11 mouse cellular contexts compared by ENCODE assay signal in genomic region chr4:127986491-127987075, GRCm38 (mm10). TPM values are rescaled to one million over a fixed set of nuclear protein-coding genes. Genes with fewer than 3 reads are reported as not detected.
DNase-seq lines count a peak whose midpoint lies in the region; ATAC-seq lines count a peak whose summit lies in the region.
"Had no signal": no experiment of that assay in that cellular context is flagged by ENCODE, and none has a peak within 500 bp of the region (broad histone marks: within the 10 kb centered on the region; RNA-seq: fewer than 3 reads in every experiment).

No protein-coding gene starts in this region.

- H3K4me1 ChIP-seq in embryonic facial prominence, embryonic 12.5 days = peaks cover 7% of the 10 kb centered on the region; the same call in 1 of the 2 replicates
- H3K4me1 ChIP-seq in neural tube, embryonic 14.5 days (ENCODE audit: control insufficient read depth, insufficient read depth, low read length) = peaks cover 13% of the 10 kb centered on the region; the same call in 1 of the 2 replicates
- H3K4me1 ChIP-seq: liver, embryonic 15.5 days had no signal

- H3K9ac ChIP-seq in embryonic facial prominence, embryonic 12.5 days = no peak overlapping the region
- H3K9ac ChIP-seq in neural tube, embryonic 14.5 days (replicated peaks; ENCODE audit: low read depth, low read length) = peak overlapping the region; percentile 78
- H3K9ac ChIP-seq: heart, embryonic 15.5 days; liver, embryonic 15.5 days had no signal

- H3K9me3 ChIP-seq in embryonic facial prominence, embryonic 12.5 days = no peaks in the 10 kb centered on the region
- H3K9me3 ChIP-seq in neural tube, embryonic 14.5 days (ENCODE audit: control insufficient read depth, low read length) = no peaks in the 10 kb centered on the region
- H3K9me3 ChIP-seq: heart, embryonic 15.5 days; liver, embryonic 15.5 days had no signal

- 2% methylated on average over 25 of the region's 25 CpGs for whole genome bisulfite sequencing in embryonic facial prominence, embryonic 12.5 days
- WGBS in neural tube, embryonic 14.5 days = 1% methylated on average over 25 of the region's 25 CpGs

- no peak overlapping the region for H3K27ac ChIP-seq in embryonic facial prominence, embryonic 12.5 days
- H3K27ac ChIP-seq in neural tube, embryonic 14.5 days (ENCODE audit: low read depth, low read length) = peak overlapping the region; percentile 74
- H3K27ac ChIP-seq: heart, embryonic 15.5 days; liver, embryonic 15.5 days had no signal

- peak; percentile 43; the same call in 1 of the 2 replicates for ATAC-seq in embryonic facial prominence, embryonic 12.5 days (ENCODE audit: insufficient number of reproducible peaks, insufficient read depth, low FRiP score, low TSS enrichment)
- peak; percentile 22; the same call in 1 of the 2 replicates for ATAC-seq in neural tube, embryonic 14.5 days (ENCODE audit: low read depth)

- 0 out of 2 replicates have a peak overlapping the region, but pooled peaks have one; percentile 7 for H3K4me3 ChIP-seq in embryonic facial prominence, embryonic 12.5 days
- peak overlapping the region; percentile 75 for H3K4me3 ChIP-seq in neural tube, embryonic 14.5 days (ENCODE audit: low read depth, low read length)
- H3K4me3 ChIP-seq: heart, embryonic 15.5 days; liver, embryonic 15.5 days had no signal

- no peaks in the 10 kb centered on the region for H3K36me3 ChIP-seq in embryonic facial prominence, embryonic 12.5 days
- no peaks in the 10 kb centered on the region for H3K36me3 ChIP-seq in neural tube, embryonic 14.5 days (ENCODE audit: control insufficient read depth, insufficient read depth, low read length)
- H3K36me3 ChIP-seq: heart, embryonic 15.5 days; liver, embryonic 15.5 days had no signal

- peaks cover 68% of the 10 kb centered on the region for H3K27me3 ChIP-seq in embryonic facial prominence, embryonic 12.5 days
- H3K27me3 ChIP-seq in neural tube, embryonic 14.5 days (ENCODE audit: control insufficient read depth, insufficient read depth, low read length) = no peaks in the 10 kb centered on the region

- peak; percentile 9 for DNase-seq in gastrocnemius, postnatal 10 days
- no peak for DNase-seq in gastrocnemius, postnatal 14 days
- DNase-seq in layer of hippocampus, postnatal 36 days = peak; percentile 18 to 23
- DNase-seq in T-cell, adult 2 months (ENCODE audit: low spot score) = no peak
- no peak for DNase-seq in gastrocnemius, adult 18-20 months (ENCODE audit: low spot score)
- DNase-seq in lung, postnatal 10 days = no peak

- peak overlapping the region; percentile 24; the same call in 1 of the 2 replicates for H3K4me2 ChIP-seq in embryonic facial prominence, embryonic 12.5 days (replicated peaks)
- peak overlapping the region; percentile 61 for H3K4me2 ChIP-seq in neural tube, embryonic 14.5 days (ENCODE audit: low read depth, low read length)
- H3K4me2 ChIP-seq: heart, embryonic 15.5 days; liver, embryonic 15.5 days had no signal

- intact Hi-C loops in gastrocnemius, postnatal 14 days (cut with DNase I; ENCODE audit: low total_unique reads) = no loop called here

RNA-seq across cellular contexts. Expression of gene Csmd2, which starts 1.1 kb away (rescaled TPM):
- total RNA-seq in gastrocnemius, postnatal 10 days (2021) = under 1 TPM; 0.23 to 0.25 TPM
- under 1 TPM; 0.08 to 0.18 TPM for total RNA-seq in gastrocnemius, postnatal 14 days (2021)
- 0.54 and 0.76 TPM in 2 replicates for polyA plus RNA-seq in embryonic facial prominence, embryonic 12.5 days (2016; fragmentation: Nextera tagmentation; extraction: Ambion mirVana)
- 10 to 100 TPM; 43.5 to 51.1 TPM for total RNA-seq in layer of hippocampus, postnatal 36 days (2021)
- 10.5 and 14.5 TPM in 2 replicates for polyA plus RNA-seq in neural tube, embryonic 14.5 days (2014; fragmentation: Nextera tagmentation; extraction: Ambion mirVana)
- not detected for total RNA-seq in gastrocnemius, adult 18-20 months (2021)

RNA-seq across cellular contexts. Expression of gene CK137956, which starts 15.8 kb away (rescaled TPM):
- not detected for total RNA-seq in gastrocnemius, postnatal 10 days (2021)
- not detected for total RNA-seq in gastrocnemius, postnatal 14 days (2021)
- 0.06 TPM in 1 of 2 replicates, not detected in the other for polyA plus RNA-seq in embryonic facial prominence, embryonic 12.5 days (2016; fragmentation: Nextera tagmentation; extraction: Ambion mirVana)
- under 1 TPM; 0.73 to 0.90 TPM for total RNA-seq in layer of hippocampus, postnatal 36 days (2021)
- 1.2 and 1.5 TPM in 2 replicates for polyA plus RNA-seq in neural tube, embryonic 14.5 days (2014; fragmentation: Nextera tagmentation; extraction: Ambion mirVana)
- total RNA-seq in gastrocnemius, adult 18-20 months (2021) = not detected
- polyA plus RNA-seq: heart, embryonic 15.5 days; liver, embryonic 15.5 days; spleen, adult 2 months had no signal

Comparison
In these comparisons a context has a peak if more than half of its experiments do, and no peak if none do; other contexts are left out.
1. DNase-seq: peak in gastrocnemius, postnatal 10 days (single experiment) and layer of hippocampus, postnatal 36 days (2 of 2); none in gastrocnemius, postnatal 14 days (single experiment), T-cell, adult 2 months (single experiment), gastrocnemius, adult 18-20 months (single experiment) and lung, postnatal 10 days (single experiment).
2. RNA of gene Csmd2, which starts 1.1 kb away (total RNA-seq): 43.5 to 51.1 TPM in layer of hippocampus, postnatal 36 days; 0.23 to 0.25 TPM in gastrocnemius, postnatal 10 days, 0.08 to 0.18 TPM in gastrocnemius, postnatal 14 days and not detected in gastrocnemius, adult 18-20 months; every median in the first group is over 10 times any median in the second.